Mouse (Mus musculus): ENCODE measurements around the gene Arl5c. TPM values are rescaled to one million over a fixed set of nuclear protein-coding genes. Genes with fewer than 3 reads are reported as not detected.
A peak's percentile ranks its signal among the peaks of the same experiment; 100 is the strongest.

Arl5c gene
- total and polyA plus RNA-seq, 3 experiments = 1.2 to 10.4 TPM; not detected in 1

GRCm38 (mm10) chr11:98026570-98027296 lies 30.8 kb upstream of the Arl5c start, which contains the start of gene Rpl19 (continued):
- peak; percentile 100 for TF ChIP-seq CHD1 (IDR thresholded peaks at IDR 0.05; ENCODE audit: low read depth, low read length)
- TF ChIP-seq MAX (IDR thresholded peaks at IDR 0.05; ENCODE audit: low read length) = peak; percentile 100
- TF ChIP-seq EP300 (IDR thresholded peaks at IDR 0.05; ENCODE audit: low read depth in 1 of 2, low read length in 2 of 2) = no peak

- Histone ChIP-seq H3K9ac (ENCODE audit: control insufficient read depth, low read depth, low read length, poor library complexity, severe bottlenecking) (peak overlapping the region; percentile 96), H3K27ac (ENCODE audit: control insufficient read depth, low read depth, low read length) (peak overlapping the region; percentile 90), H3K4me1 (ENCODE audit: control insufficient read depth in 1 of 2, insufficient read depth in 2 of 2, low read length in 2 of 2) (peaks cover 6 to 26% of the 10 kb centered on the region in 2 experiments; a peak in 3 of 4 replicates), H3K27me3 (ENCODE audit: control insufficient read depth in 1 of 2, insufficient read depth in 2 of 2, low read length in 2 of 2) (no peaks in the 10 kb centered on the region), H3K4me3 (ENCODE audit: control insufficient read depth in 1 of 2, insufficient read depth in 1 of 2, low read depth in 2 of 2, low read length in 2 of 2) (peak overlapping the region; percentile 81 to 93), H3K79me2 (ENCODE audit: control insufficient read depth, insufficient read depth, low read length, poor library complexity) (peaks cover 28% of the 10 kb centered on the region), H3K9me3 (replicated peaks; ENCODE audit: insufficient read depth, low read length) (no peaks in the 10 kb centered on the region), H3K36me3 (ENCODE audit: control insufficient read depth in 1 of 2, insufficient read depth in 2 of 2, low read length in 2 of 2) (peaks cover 12 to 20% of the 10 kb centered on the region in 2 experiments)
- TF ChIP-seq GATA1 (IDR thresholded peaks at IDR 0.05; ENCODE audit: low read depth, low read length) (peak; percentile 88), UBTF (IDR thresholded peaks at IDR 0.05; ENCODE audit: borderline replicate concordance, insufficient read depth, low read depth, low read length) (no peak)
- DNase-seq (ENCODE audit: low read depth, low spot score) = no peak
These were observed 30.2 kb upstream of the Arl5c start for GRCm38 (mm10) chr11:98026248-98026569.

- Histone ChIP-seq H3K27ac (ENCODE audit: control insufficient read depth, low read depth, low read length) (no peak overlapping the region), H3K9me3 (replicated peaks; ENCODE audit: insufficient read depth, low read length) (no peaks in the 10 kb centered on the region), H3K79me2 (ENCODE audit: control insufficient read depth, insufficient read depth, low read length, poor library complexity) (peaks cover 28% of the 10 kb centered on the region), H3K4me3 (ENCODE audit: control insufficient read depth in 1 of 2, insufficient read depth in 1 of 2, low read depth in 2 of 2, low read length in 2 of 2) (no peak overlapping the region), H3K27me3 (ENCODE audit: control insufficient read depth in 1 of 2, insufficient read depth in 2 of 2, low read length in 2 of 2) (no peaks in the 10 kb centered on the region), H3K9ac (ENCODE audit: control insufficient read depth, low read depth, low read length, poor library complexity, severe bottlenecking) (no peak overlapping the region), H3K36me3 (ENCODE audit: control insufficient read depth in 1 of 2, insufficient read depth in 2 of 2, low read length in 2 of 2) (peaks cover 12 to 20% of the 10 kb centered on the region in 2 experiments), H3K4me1 (ENCODE audit: control insufficient read depth in 1 of 2, insufficient read depth in 2 of 2, low read length in 2 of 2) (peaks cover 6 to 27% of the 10 kb centered on the region in 2 experiments; a peak in 3 of 4 replicates)
- TF ChIP-seq USF2 (IDR thresholded peaks at IDR 0.05; ENCODE audit: borderline replicate concordance in 1 of 2, insufficient read depth in 1 of 2, low read depth in 1 of 2, low read length in 2 of 2) (no peak), MXI1 (IDR thresholded peaks at IDR 0.05; ENCODE audit: low read depth, low read length) (no peak), BHLHE40 (IDR thresholded peaks at IDR 0.05; ENCODE audit: borderline replicate concordance, low read depth, low read length) (no peak), TCF12 (IDR thresholded peaks at IDR 0.05; ENCODE audit: low read depth, low read length) (no peak), POLR2AphosphoS5 (IDR thresholded peaks at IDR 0.05; ENCODE audit: borderline replicate concordance, low read depth, low read length) (no peak), MYB (IDR thresholded peaks at IDR 0.05; ENCODE audit: low read depth, low read length) (no peak), MAFK (IDR thresholded peaks at IDR 0.05; ENCODE audit: borderline replicate concordance, low read depth, low read length) (no peak), NELFE (IDR thresholded peaks at IDR 0.05; ENCODE audit: low read depth, low read length) (no peak)
- DNase-seq (ENCODE audit: low read depth, low spot score) = peak; percentile 40
These were observed 28.5 kb upstream of the Arl5c start for GRCm38 (mm10) chr11:98024516-98024915.

Measured in MEL (cell line).